Mouse (Mus musculus) CD4-positive naive resting alpha-beta T cell, adult 57 days (primary cell): ENCODE results near the gene Src. TPM values are rescaled to one million over a fixed set of nuclear protein-coding genes. Genes with fewer than 3 reads are reported as not detected.

ENCODE experiments used
- total RNA-seq: library from RNA; stranded (reverse); gene quantifications from one replicate; pipeline ENCODE4 v1.2.4, GENCODE M21; 2023

Src gene
- 0.98 TPM for total RNA-seq

GRCm38 (mm10) chr2:157418206-157418605, at the start of gene Src:
Src (plus strand) TSS chr2:157418444.

Other genes with a start within 250 kb of the Src start
- gene Rbl1, start 213.9 kb upstream of the Src start, total RNA-seq: 29.2 TPM
- gene Rpn2, start 139.4 kb upstream of the Src start, total RNA-seq: 130 TPM
- gene Mroh8, start 138.9 kb upstream of the Src start, total RNA-seq: not detected
- gene Ghrh, start 70.9 kb upstream of the Src start, total RNA-seq: not detected
- gene Manbal, start 50.9 kb upstream of the Src start, total RNA-seq: 20.6 TPM
- gene Nnat, start 141.6 kb downstream of the Src start, total RNA-seq: not detected
- gene Blcap, start 152.8 kb downstream of the Src start, total RNA-seq: 27.3 TPM